Mouse (Mus musculus): Measurements from ENCODE around the gene Mmp25. TPM values are rescaled to one million over a fixed set of nuclear protein-coding genes. Genes with fewer than 3 reads are reported as not detected.

Gene Mmp25
- polyA plus RNA-seq, 1 experiment from 2014 or later: not detected

- H3K9me3 ChIP-seq (ENCODE audit: control insufficient read depth, low read length): no peaks in the 10 kb centered on the region
- peaks cover 27% of the 10 kb centered on the region for H3K4me1 ChIP-seq (replicated peaks; ENCODE audit: control insufficient read depth, insufficient read depth, low read length)
- H3K9ac ChIP-seq (ENCODE audit: low read depth, low read length): peak overlapping the region; percentile 69; the same call in 1 of the 2 replicates
- WGBS: 50% methylated on average over 3 of the region's 3 CpGs
- peak overlapping the region; percentile 85 for H3K4me2 ChIP-seq
- H3K4me3 ChIP-seq (ENCODE audit: low read depth, low read length): peak overlapping the region; percentile 71
- ATAC-seq (replicated peaks; ENCODE audit: low FRiP score): no peak
- no peak for DNase-seq (ENCODE audit: low spot score)
- H3K36me3 ChIP-seq (ENCODE audit: control insufficient read depth, insufficient read depth, low read length): peaks cover 5% of the 10 kb centered on the region
- H3K27ac ChIP-seq (ENCODE audit: low read depth, low read length): no peak overlapping the region
- H3K27me3 ChIP-seq (replicated peaks; ENCODE audit: control insufficient read depth, insufficient read depth, low read length): peaks cover 6% of the 10 kb centered on the region
Observed at GRCm38 (mm10) chr17:23672761-23673160, 27.7 kb upstream of the Mmp25 start.

GRCm38 (mm10) chr17:23671519-23671918, 26.4 kb upstream of the Mmp25 start:
- no peak overlapping the region for H3K27ac ChIP-seq (ENCODE audit: low read depth, low read length)
- WGBS: 87% methylated on average over 3 of the region's 3 CpGs
- peaks cover 5% of the 10 kb centered on the region for H3K36me3 ChIP-seq (ENCODE audit: control insufficient read depth, insufficient read depth, low read length)
- DNase-seq (ENCODE audit: low spot score) (no peak), ATAC-seq (replicated peaks; ENCODE audit: low FRiP score) (no peak)
- H3K9me3 ChIP-seq (ENCODE audit: control insufficient read depth, low read length): no peaks in the 10 kb centered on the region
- no peak overlapping the region for H3K4me2 ChIP-seq
- peaks cover 6% of the 10 kb centered on the region for H3K27me3 ChIP-seq (replicated peaks; ENCODE audit: control insufficient read depth, insufficient read depth, low read length)
- peaks cover 22% of the 10 kb centered on the region for H3K4me1 ChIP-seq (replicated peaks; ENCODE audit: control insufficient read depth, insufficient read depth, low read length)
- no peak overlapping the region for H3K9ac ChIP-seq (ENCODE audit: low read depth, low read length)
- H3K4me3 ChIP-seq (ENCODE audit: low read depth, low read length): no peak overlapping the region

GRCm38 (mm10) chr17:23670516-23671074, 25.5 kb upstream of the Mmp25 start:
- ATAC-seq (replicated peaks; ENCODE audit: low FRiP score) (no peak), DNase-seq (ENCODE audit: low spot score) (no peak)
- WGBS: 89% methylated on average over 7 of the region's 7 CpGs
- H3K36me3 ChIP-seq (ENCODE audit: control insufficient read depth, insufficient read depth, low read length): peaks cover 5% of the 10 kb centered on the region
- H3K27ac ChIP-seq (ENCODE audit: low read depth, low read length): no peak overlapping the region
- no peak overlapping the region for H3K4me2 ChIP-seq
- H3K9ac ChIP-seq (ENCODE audit: low read depth, low read length): no peak overlapping the region
- peaks cover 15% of the 10 kb centered on the region for H3K4me1 ChIP-seq (replicated peaks; ENCODE audit: control insufficient read depth, insufficient read depth, low read length)
- H3K27me3 ChIP-seq (replicated peaks; ENCODE audit: control insufficient read depth, insufficient read depth, low read length): peaks cover 5% of the 10 kb centered on the region
- H3K4me3 ChIP-seq (ENCODE audit: low read depth, low read length): no peak overlapping the region
- no peaks in the 10 kb centered on the region for H3K9me3 ChIP-seq (ENCODE audit: control insufficient read depth, low read length)

- Histone ChIP-seq H3K27ac (ENCODE audit: low read depth, low read length) (no peak overlapping the region), H3K36me3 (ENCODE audit: control insufficient read depth, insufficient read depth, low read length) (peaks cover 5% of the 10 kb centered on the region), H3K9me3 (ENCODE audit: control insufficient read depth, low read length) (no peaks in the 10 kb centered on the region), H3K4me1 (replicated peaks; ENCODE audit: control insufficient read depth, insufficient read depth, low read length) (0 out of 2 replicates have a peak, but pooled peaks cover 3% of the 10 kb centered on the region), H3K9ac (ENCODE audit: low read depth, low read length) (no peak overlapping the region), H3K27me3 (replicated peaks; ENCODE audit: control insufficient read depth, insufficient read depth, low read length) (peaks cover 21% of the 10 kb centered on the region), H3K4me3 (ENCODE audit: low read depth, low read length) (no peak overlapping the region), H3K4me2 (no peak overlapping the region)
- ATAC-seq (replicated peaks; ENCODE audit: low FRiP score) (0 out of 2 replicates have a peak, but pooled peaks have one; percentile 6), DNase-seq (ENCODE audit: low spot score) (no peak)
- 82% methylated on average over 14 of the region's 14 CpGs for WGBS
Observed at GRCm38 (mm10) chr17:23665511-23665910, 20.4 kb upstream of the Mmp25 start.

GRCm38 (mm10) chr17:23664556-23665021, 19.5 kb upstream of the Mmp25 start:
- ATAC-seq (replicated peaks; ENCODE audit: low FRiP score) (peak; percentile 14; the same call in 1 of the 2 replicates), DNase-seq (ENCODE audit: low spot score) (no peak)
- peaks cover 3% of the 10 kb centered on the region for H3K36me3 ChIP-seq (ENCODE audit: control insufficient read depth, insufficient read depth, low read length)
- 0 out of 2 replicates have a peak, but pooled peaks cover 4% of the 10 kb centered on the region for H3K4me1 ChIP-seq (replicated peaks; ENCODE audit: control insufficient read depth, insufficient read depth, low read length)
- H3K4me3 ChIP-seq (ENCODE audit: low read depth, low read length): no peak overlapping the region
- no peaks in the 10 kb centered on the region for H3K9me3 ChIP-seq (ENCODE audit: control insufficient read depth, low read length)
- H3K4me2 ChIP-seq: no peak overlapping the region
- H3K27me3 ChIP-seq (replicated peaks; ENCODE audit: control insufficient read depth, insufficient read depth, low read length): peaks cover 30% of the 10 kb centered on the region
- no peak overlapping the region for H3K9ac ChIP-seq (ENCODE audit: low read depth, low read length)
- WGBS: 18% methylated on average over 5 of the region's 5 CpGs
- no peak overlapping the region for H3K27ac ChIP-seq (ENCODE audit: low read depth, low read length)

GRCm38 (mm10) chr17:23661526-23661925, 16.4 kb upstream of the Mmp25 start:
- H3K4me1 ChIP-seq (replicated peaks; ENCODE audit: control insufficient read depth, insufficient read depth, low read length): 0 out of 2 replicates have a peak, but pooled peaks cover 4% of the 10 kb centered on the region
- ATAC-seq (replicated peaks; ENCODE audit: low FRiP score) (no peak), DNase-seq (ENCODE audit: low spot score) (no peak)
- no peak overlapping the region for H3K4me3 ChIP-seq (ENCODE audit: low read depth, low read length)
- H3K27me3 ChIP-seq (replicated peaks; ENCODE audit: control insufficient read depth, insufficient read depth, low read length): peaks cover 33% of the 10 kb centered on the region
- no peak overlapping the region for H3K4me2 ChIP-seq
- no peaks in the 10 kb centered on the region for H3K9me3 ChIP-seq (ENCODE audit: control insufficient read depth, low read length)
- H3K27ac ChIP-seq (ENCODE audit: low read depth, low read length): no peak overlapping the region
- H3K36me3 ChIP-seq (ENCODE audit: control insufficient read depth, insufficient read depth, low read length): no peaks in the 10 kb centered on the region
- no peak overlapping the region for H3K9ac ChIP-seq (ENCODE audit: low read depth, low read length)
- WGBS: 2% methylated on average over 9 of the region's 9 CpGs

GRCm38 (mm10) chr17:23660876-23661200, 15.8 kb upstream of the Mmp25 start:
- Histone ChIP-seq H3K4me1 (replicated peaks; ENCODE audit: control insufficient read depth, insufficient read depth, low read length) (0 out of 2 replicates have a peak, but pooled peaks cover 4% of the 10 kb centered on the region), H3K4me3 (ENCODE audit: low read depth, low read length) (peak overlapping the region; percentile 26; the same call in 1 of the 2 replicates), H3K9ac (ENCODE audit: low read depth, low read length) (no peak overlapping the region), H3K9me3 (ENCODE audit: control insufficient read depth, low read length) (no peaks in the 10 kb centered on the region), H3K27me3 (replicated peaks; ENCODE audit: control insufficient read depth, insufficient read depth, low read length) (peaks cover 33% of the 10 kb centered on the region), H3K4me2 (peak overlapping the region; percentile 47), H3K36me3 (ENCODE audit: control insufficient read depth, insufficient read depth, low read length) (no peaks in the 10 kb centered on the region), H3K27ac (ENCODE audit: low read depth, low read length) (no peak overlapping the region)
- 7% methylated on average over 14 of the region's 14 CpGs for WGBS
- no peak for DNase-seq (ENCODE audit: low spot score)
- ATAC-seq (replicated peaks; ENCODE audit: low FRiP score): no peak

GRCm38 (mm10) chr17:23660117-23660875, 15.2 kb upstream of the Mmp25 start, which contains the start of gene Bicdl2:
Gene Bicdl2, plus strand, starts transcription at chr17:23660506.
- WGBS: 7% methylated on average over 27 of the region's 27 CpGs

More at GRCm38 (mm10) chr17:23660117-23660875, 15.2 kb upstream of the Mmp25 start, which contains the start of gene Bicdl2:
- peak within 1 kb of the TSS; percentile 47 for H3K4me2 ChIP-seq
- ATAC-seq (replicated peaks; ENCODE audit: low FRiP score) (no peak), DNase-seq (ENCODE audit: low spot score) (no peak)
- 0 out of 2 replicates have a peak, but pooled peaks cover 4% of the 10 kb centered on the region for H3K4me1 ChIP-seq (replicated peaks; ENCODE audit: control insufficient read depth, insufficient read depth, low read length)
- peak within 1 kb of the TSS; percentile 26; the same call in 1 of the 2 replicates for H3K4me3 ChIP-seq (ENCODE audit: low read depth, low read length)
- H3K27me3 ChIP-seq (replicated peaks; ENCODE audit: control insufficient read depth, insufficient read depth, low read length): peaks cover 33% of the 10 kb centered on the region
- no peak within 1 kb of the TSS for H3K27ac ChIP-seq (ENCODE audit: low read depth, low read length)
- no peak within 1 kb of the TSS for H3K9ac ChIP-seq (ENCODE audit: low read depth, low read length)
- H3K36me3 ChIP-seq (ENCODE audit: control insufficient read depth, insufficient read depth, low read length): no peaks in the 10 kb centered on the region
- no peaks in the 10 kb centered on the region for H3K9me3 ChIP-seq (ENCODE audit: control insufficient read depth, low read length)

All from liver, embryonic 11.5 days (tissue).